Comparison of ENCODE assay signal across 8 mouse cellular contexts in the genomic region with DNA sequence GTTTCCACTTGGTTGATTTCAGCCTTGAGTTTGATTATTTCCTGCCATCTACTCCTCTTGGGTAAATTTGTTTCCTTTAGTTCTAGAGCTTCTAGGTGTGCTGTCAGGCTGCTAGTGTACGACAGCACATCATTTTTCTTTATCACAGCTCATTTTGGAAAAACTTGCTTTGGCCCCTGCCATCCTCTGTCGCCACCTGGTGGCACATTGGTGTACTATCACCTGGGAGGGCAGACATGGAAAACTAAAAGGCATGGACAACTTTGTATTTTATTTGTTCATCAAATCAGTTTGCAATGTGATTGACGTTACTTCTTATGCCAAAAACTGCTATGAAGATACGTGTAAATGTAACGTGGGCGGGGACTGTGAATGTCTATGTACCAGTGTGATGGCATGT. TPM values are rescaled to one million over a fixed set of nuclear protein-coding genes. Genes with fewer than 3 reads are reported as not detected.
A peak's percentile ranks its signal among the peaks of the same experiment; 100 is the strongest.
DNase-seq lines count a peak whose midpoint lies in the region; ATAC-seq and TF ChIP-seq lines count a peak whose summit lies in the region.

No protein-coding gene starts in this region.

- H3K9ac ChIP-seq in heart, postnatal 0 days (replicated peaks; ENCODE audit: low read depth, low read length) = no peak overlapping the region
- no peak overlapping the region for H3K9ac ChIP-seq in heart, embryonic 12.5 days
- no peak overlapping the region for H3K9ac ChIP-seq in hindbrain, postnatal 0 days (replicated peaks; ENCODE audit: low read length)

- H3K4me1 ChIP-seq in heart, postnatal 0 days (ENCODE audit: control insufficient read depth, insufficient read depth) = no peaks in the 10 kb centered on the region
- H3K4me1 ChIP-seq in heart, embryonic 12.5 days (replicated peaks) = peaks cover 4% of the 10 kb centered on the region; the same call in 1 of the 2 replicates
- H3K4me1 ChIP-seq in thymus, adult 2 months (replicated peaks; ENCODE audit: control insufficient read depth, insufficient read depth, low read length) = no peaks in the 10 kb centered on the region
- H3K4me1 ChIP-seq in hindbrain, postnatal 0 days (ENCODE audit: insufficient read depth, low read length) = no peaks in the 10 kb centered on the region

- TF ChIP-seq POLR2A in thymus, adult 2 months (IDR thresholded peaks at IDR 0.05; ENCODE audit: control insufficient read depth, extremely low read depth, insufficient read depth, low read length, poor library complexity) = no peak

- no peaks in the 10 kb centered on the region for H3K36me3 ChIP-seq in heart, postnatal 0 days (replicated peaks; ENCODE audit: control insufficient read depth, insufficient read depth, low read length)
- no peaks in the 10 kb centered on the region for H3K36me3 ChIP-seq in heart, embryonic 12.5 days
- no peaks in the 10 kb centered on the region for H3K36me3 ChIP-seq in thymus, adult 2 months (ENCODE audit: control insufficient read depth, insufficient read depth, low read length)
- no peaks in the 10 kb centered on the region for H3K36me3 ChIP-seq in hindbrain, postnatal 0 days (ENCODE audit: insufficient read depth, low read length)

- DNase-seq in heart, postnatal 0 days (ENCODE audit: low spot score) = peak; percentile 27
- peak; percentile 58 for DNase-seq in thymus, adult 2 months
- DNase-seq in thymus, adult 18-20 months = no peak
- peak; percentile 38 for DNase-seq in cerebellum, adult 8-10 months
- peak; percentile 31 for DNase-seq in hindbrain, postnatal 0 days (ENCODE audit: low spot score)
- peak; percentile 49 to 57 for DNase-seq in thymus, postnatal 36 days

- no peak overlapping the region for H3K4me3 ChIP-seq in heart, postnatal 0 days (ENCODE audit: low read depth, low read length)
- H3K4me3 ChIP-seq in heart, embryonic 12.5 days = no peak overlapping the region
- no peak overlapping the region for H3K4me3 ChIP-seq in thymus, adult 2 months (ENCODE audit: control insufficient read depth, insufficient read depth, low read length)
- no peak overlapping the region for H3K4me3 ChIP-seq in hindbrain, postnatal 0 days (ENCODE audit: low read length)

- H3K4me2 ChIP-seq in heart, postnatal 0 days (ENCODE audit: low read depth, low read length) = no peak overlapping the region
- H3K4me2 ChIP-seq in heart, embryonic 12.5 days = no peak overlapping the region
- H3K4me2 ChIP-seq in hindbrain, postnatal 0 days (ENCODE audit: low read depth, low read length) = no peak overlapping the region

- TF ChIP-seq CTCF in heart, postnatal 0 days (IDR thresholded peaks at IDR 0.05; ENCODE audit: low read depth) = peak; percentile 96
- no peak for TF ChIP-seq CTCF in thymus, adult 2 months (IDR thresholded peaks at IDR 0.05; ENCODE audit: borderline replicate concordance, control insufficient read depth, extremely low read depth, insufficient read depth, low read length, poor library complexity)
- TF ChIP-seq CTCF in hindbrain, postnatal 0 days (IDR thresholded peaks at IDR 0.05; ENCODE audit: low read depth) = peak; percentile 85

- 8% methylated on average over 6 of the region's 6 CpGs for WGBS in heart, postnatal 0 days
- WGBS in heart, embryonic 12.5 days = 14% methylated on average over 6 of the region's 6 CpGs
- WGBS in thymus, adult 2 months = 31% methylated on average over 6 of the region's 6 CpGs
- WGBS in hindbrain, postnatal 0 days = 22% methylated on average over 6 of the region's 6 CpGs

- no peaks in the 10 kb centered on the region for H3K27me3 ChIP-seq in heart, postnatal 0 days (ENCODE audit: control insufficient read depth, insufficient read depth, low read length)
- H3K27me3 ChIP-seq in heart, embryonic 12.5 days (replicated peaks) = no peaks in the 10 kb centered on the region
- no peaks in the 10 kb centered on the region for H3K27me3 ChIP-seq in thymus, adult 2 months (ENCODE audit: control insufficient read depth, insufficient read depth, low read length)
- H3K27me3 ChIP-seq in hindbrain, postnatal 0 days (ENCODE audit: insufficient read depth, low read length) = no peaks in the 10 kb centered on the region

- TF ChIP-seq EP300 in heart, postnatal 0 days (IDR thresholded peaks at IDR 0.05; ENCODE audit: low read depth) = no peak

- no peak overlapping the region for H3K27ac ChIP-seq in heart, postnatal 0 days (ENCODE audit: low read depth)
- H3K27ac ChIP-seq in heart, embryonic 12.5 days (ENCODE audit: poor library complexity, severe bottlenecking) = no peak overlapping the region
- no peak overlapping the region for H3K27ac ChIP-seq in thymus, adult 2 months (ENCODE audit: control insufficient read depth, insufficient read depth, low read length)
- no peak overlapping the region for H3K27ac ChIP-seq in hindbrain, postnatal 0 days

- no peak for ATAC-seq in heart, postnatal 0 days (ENCODE audit: insufficient read depth, low read depth)
- no peak for ATAC-seq in heart, embryonic 12.5 days (ENCODE audit: insufficient number of reproducible peaks, low FRiP score)
- ATAC-seq in hindbrain, postnatal 0 days = no peak
- peak; percentile 76 for ATAC-seq in megakaryocyte progenitor cell, adult 5-6 weeks (replicated peaks; ENCODE audit: poor library complexity)

- H3K9me3 ChIP-seq in heart, postnatal 0 days (replicated peaks; ENCODE audit: control insufficient read depth, low read length) = no peaks in the 10 kb centered on the region
- no peaks in the 10 kb centered on the region for H3K9me3 ChIP-seq in heart, embryonic 12.5 days (replicated peaks)
- H3K9me3 ChIP-seq in hindbrain, postnatal 0 days (ENCODE audit: low read length) = no peaks in the 10 kb centered on the region

RNA-seq across cellular contexts. Expression of gene Perp, which starts 59.3 kb away (rescaled TPM):
- 497 and 547 TPM in 2 replicates for total RNA-seq in heart, postnatal 0 days (2014; rRNA removed; ENCODE audit: low replicate concordance)
- polyA plus RNA-seq in heart, postnatal 0 days (2015; fragmentation: Nextera tagmentation; extraction: Ambion mirVana) = 391 and 395 TPM in 2 replicates
- 105 and 106 TPM in 2 replicates for polyA plus RNA-seq in heart, embryonic 12.5 days (2016; fragmentation: Nextera tagmentation; extraction: Ambion mirVana)
- polyA plus RNA-seq in thymus, adult 2 months (2012; rRNA removed) = 79.5 and 92.7 TPM in 2 replicates
- 20.1 and 20.9 TPM in 2 replicates for total RNA-seq in hindbrain, postnatal 0 days (2014; rRNA removed)
- 24.9 and 26.4 TPM in 2 replicates for polyA plus RNA-seq in hindbrain, postnatal 0 days (2015; fragmentation: Nextera tagmentation; extraction: Ambion mirVana)
- 0.42 and 1.1 TPM in 2 replicates for total RNA-seq in megakaryocyte progenitor cell, adult 5-6 weeks (2015)
- total RNA-seq in megakaryocyte progenitor cell, adult 5-6 weeks (2017) = 1.3 and 1.4 TPM in 2 replicates

Comparison
In these comparisons a context has a peak if more than half of its experiments do, and no peak if none do; other contexts are left out.
1. DNase-seq: peak in heart, postnatal 0 days (single experiment), thymus, adult 2 months (single experiment), cerebellum, adult 8-10 months (single experiment), hindbrain, postnatal 0 days (single experiment) and thymus, postnatal 36 days (2 of 2); none in thymus, adult 18-20 months (0 of 2).